Mouse (Mus musculus) olfactory bulb, adult 2 months (tissue): Measurements from ENCODE around the gene Acly.

ENCODE experiments used
- CTCF ChIP-seq: fragments of 200-500 bp; IDR thresholded peaks from 2 replicates; pipeline ENCODE4 v1.5.1; 2012; ENCODE audit warnings: low read depth, mild to moderate bottlenecking, low read length, moderate library complexity; ENCODE audit not compliant: insufficient read depth
- POLR2A ChIP-seq: fragments of 200-500 bp; IDR thresholded peaks from 2 replicates; pipeline ENCODE4 v1.6.1; 2012; ENCODE audit warnings: mild to moderate bottlenecking, low read depth, low read length, moderate library complexity; ENCODE audit not compliant: insufficient read depth

DNA sequence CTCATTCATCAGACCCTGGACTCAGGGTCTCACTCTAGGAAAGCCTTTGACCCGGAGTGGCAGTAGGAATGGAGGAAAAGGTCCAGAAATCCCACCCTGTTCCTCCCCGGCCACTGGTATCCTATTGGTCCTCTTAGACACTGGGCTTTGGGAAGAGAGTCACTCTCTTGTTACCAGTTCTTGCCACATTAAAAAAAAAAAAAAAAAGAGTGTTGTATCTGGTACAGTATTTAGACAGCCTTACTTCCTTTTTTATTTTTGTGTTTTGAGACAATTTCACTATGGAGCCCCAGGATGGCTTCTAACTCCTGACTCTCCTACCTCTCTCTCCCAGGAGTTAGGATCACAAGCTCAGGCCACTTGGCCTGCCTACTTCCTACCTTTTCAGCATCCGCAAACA is 29.8 kb upstream of the Acly start:
- TF ChIP-seq CTCF: no peak
- no peak for TF ChIP-seq POLR2A
